8 mouse cellular contexts compared by ENCODE assay signal in genomic region chr11:88046323-88046937, GRCm38 (mm10). TPM values are rescaled to one million over a fixed set of nuclear protein-coding genes. Genes with fewer than 3 reads are reported as not detected.
DNase-seq lines count a peak whose midpoint lies in the region; TF ChIP-seq lines count a peak whose summit lies in the region.

No protein-coding gene starts in this region.

- peaks cover 44% of the 10 kb centered on the region for H3K79me2 ChIP-seq in myocyte (ENCODE audit: control insufficient read depth, insufficient read depth)

- intact Hi-C loops in left cerebral cortex, postnatal 4 days (cut with DNase I), result loop anchor here (2.0 kb wide), 1 partner anchor 72 kb away; no protein-coding TSS in a partner anchor

- H3K36me3 ChIP-seq in myocyte (ENCODE audit: control insufficient read depth, insufficient read depth), result peaks cover 26% of the 10 kb centered on the region

- peak overlapping the region; percentile 72 for H3K4me2 ChIP-seq in myocyte (ENCODE audit: low read depth)

- no peak for TF ChIP-seq POLR2A in myocyte (IDR thresholded peaks at IDR 0.05; ENCODE audit: insufficient read length, low read depth)

- peak overlapping the region; percentile 91 for H3K4me3 ChIP-seq in myocyte

- no peaks in the 10 kb centered on the region for H3K27me3 ChIP-seq in myocyte (ENCODE audit: control insufficient read depth, insufficient read depth, insufficient read length)

- H3ac ChIP-seq in myocyte (ENCODE audit: control insufficient read depth, insufficient read length), result no peak overlapping the region

- peak; percentile 28 for DNase-seq in adrenal gland, postnatal 14 days
- DNase-seq in adrenal gland, postnatal 25 days, result no peak
- DNase-seq in 416B (ENCODE audit: low read depth), result peak; percentile 88
- peak; percentile 32 to 33 for DNase-seq in cerebellum, postnatal 25 days
- peak; percentile 36 for DNase-seq in induced T-regulatory cell, adult 2 months (ENCODE audit: low read depth)
- DNase-seq in ovary, adult 18-20 months (ENCODE audit: low spot score), result no peak
- no peak for DNase-seq in left cerebral cortex, postnatal 4 days

TF ChIP-seq in myocyte, 11 proteins besides CTCF, POLR2A, EP300 and RAD21:
- TF ChIP-seq USF1 (IDR thresholded peaks at IDR 0.05; ENCODE audit: low read depth), result no peak
- TF ChIP-seq CEBPB (IDR thresholded peaks at IDR 0.05; ENCODE audit: insufficient read depth, poor library complexity, severe bottlenecking), result no peak
- TF ChIP-seq MYOG (IDR thresholded peaks at IDR 0.05; ENCODE audit: control insufficient read depth in 1 of 3, insufficient read depth in 1 of 3, insufficient read length in 2 of 3, low read depth in 2 of 3), result no peak
- TF ChIP-seq REST (IDR thresholded peaks at IDR 0.05; ENCODE audit: insufficient read depth, insufficient read length), result no peak
TF ChIP-seq in myocyte: peak in this region for 0.

RNA-seq across cellular contexts. Expression of gene Srsf1, which starts 0.7 kb away (rescaled TPM):
- total RNA-seq in adrenal gland, postnatal 14 days (2021), result 245 and 260 TPM in 2 replicates
- total RNA-seq in adrenal gland, postnatal 25 days (2021), result 226 and 298 TPM in 2 replicates
- polyA plus RNA-seq in myocyte (2012; fragmentation: generic; extraction: Trizol), result 69.9 TPM
- 100 to 1,000 TPM; 261 to 264 TPM for total RNA-seq in left cerebral cortex, postnatal 4 days (2021)

RNA-seq across cellular contexts. Expression of gene Vezf1, which starts 21.6 kb away (rescaled TPM):
- 39.8 and 42.4 TPM in 2 replicates for total RNA-seq in adrenal gland, postnatal 14 days (2021)
- total RNA-seq in adrenal gland, postnatal 25 days (2021), result 45.8 and 51.8 TPM in 2 replicates
- polyA plus RNA-seq in myocyte (2012; fragmentation: generic; extraction: Trizol), result 17.7 TPM
- 10 to 100 TPM; 35.3 to 38.2 TPM for total RNA-seq in left cerebral cortex, postnatal 4 days (2021)

RNA-seq across cellular contexts. Expression of gene Cuedc1, which starts 51.4 kb away (rescaled TPM):
- 37.9 and 41.9 TPM in 2 replicates for total RNA-seq in adrenal gland, postnatal 14 days (2021)
- 50.7 and 68.6 TPM in 2 replicates for total RNA-seq in adrenal gland, postnatal 25 days (2021)
- 40.8 TPM for polyA plus RNA-seq in myocyte (2012; fragmentation: generic; extraction: Trizol)
- 10 to 100 TPM; 65.4 to 69.7 TPM for total RNA-seq in left cerebral cortex, postnatal 4 days (2021)

RNA-seq across cellular contexts. Expression of gene Dynll2, which starts 59.1 kb away (rescaled TPM):
- total RNA-seq in adrenal gland, postnatal 14 days (2021), result 154 and 174 TPM in 2 replicates
- 213 TPM in 2 replicates for total RNA-seq in adrenal gland, postnatal 25 days (2021)
- 74.0 TPM for polyA plus RNA-seq in myocyte (2012; fragmentation: generic; extraction: Trizol)
- 100 to 1,000 TPM; 311 to 328 TPM for total RNA-seq in left cerebral cortex, postnatal 4 days (2021)

Comparison
In these comparisons a context has a peak if more than half of its experiments do, and no peak if none do; other contexts are left out.
1. DNase-seq: peak in adrenal gland, postnatal 14 days (single experiment), 416B (single experiment), cerebellum, postnatal 25 days (2 of 2) and induced T-regulatory cell, adult 2 months (single experiment); none in adrenal gland, postnatal 25 days (single experiment), ovary, adult 18-20 months (single experiment) and left cerebral cortex, postnatal 4 days (single experiment).